Mouse (Mus musculus): Measurements from ENCODE around the gene 1500015O10Rik.

Gene 1500015O10Rik

DNA sequence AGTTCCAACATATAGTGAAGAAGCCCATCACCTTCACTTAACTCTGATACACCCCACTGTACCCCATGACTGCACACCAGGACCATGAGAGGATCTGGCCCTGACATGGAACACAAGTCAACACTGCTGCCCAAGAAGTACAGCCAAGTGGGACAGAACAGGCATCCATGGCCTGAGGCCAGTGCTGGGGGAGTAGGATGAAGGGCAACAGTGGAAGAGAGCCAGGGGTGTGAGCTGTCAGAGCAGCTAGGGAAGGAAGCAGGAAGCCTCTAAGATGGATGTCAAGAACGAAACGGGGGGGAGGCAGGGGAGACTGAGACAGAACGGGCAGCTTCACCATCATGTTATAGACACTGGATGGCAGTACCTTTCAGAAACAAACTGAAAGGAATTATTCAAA lies 45.7 kb downstream of the 1500015O10Rik start:
- no peak for DNase-seq

DNA sequence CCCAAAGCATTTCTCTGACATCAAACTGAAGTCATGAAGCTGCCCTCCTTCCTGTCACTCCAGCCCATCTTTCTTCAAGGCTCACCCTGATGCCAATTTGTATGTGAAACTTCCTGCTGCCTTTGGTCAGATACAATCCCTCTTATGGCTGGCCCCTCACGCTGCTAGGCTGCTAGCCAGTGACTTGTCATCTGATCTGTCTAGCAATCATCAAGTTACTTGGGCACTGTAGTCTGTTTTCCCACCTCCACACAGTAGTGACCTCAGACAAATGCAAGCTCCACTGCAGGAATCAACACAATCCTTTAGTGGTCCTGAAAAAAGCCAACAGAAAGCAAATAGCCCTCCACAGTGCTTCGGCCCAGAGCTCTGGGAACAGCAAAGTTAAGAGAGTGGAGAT lies 50.8 kb downstream of the 1500015O10Rik start:
- no peak for DNase-seq

DNA sequence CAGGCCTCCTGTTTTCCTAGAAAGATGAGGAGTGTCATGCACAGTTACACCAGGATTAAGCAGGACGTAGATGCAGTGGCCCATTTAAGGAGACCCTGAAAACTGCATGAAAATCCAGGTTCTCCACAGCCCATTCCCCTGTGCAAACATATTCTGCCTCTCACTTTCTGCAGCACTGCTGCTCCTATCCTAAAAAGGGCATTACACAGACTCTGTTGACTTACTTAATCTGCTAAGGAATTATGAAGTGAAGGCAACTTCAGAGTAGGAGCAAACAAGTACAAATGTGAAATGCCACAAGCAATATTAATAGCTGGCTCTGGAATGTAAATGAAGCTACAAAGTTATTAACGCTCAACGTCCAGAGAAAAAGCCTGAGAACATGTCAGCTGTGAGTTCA lies 51.3 kb downstream of the 1500015O10Rik start:
- DNase-seq, result no peak

DNA sequence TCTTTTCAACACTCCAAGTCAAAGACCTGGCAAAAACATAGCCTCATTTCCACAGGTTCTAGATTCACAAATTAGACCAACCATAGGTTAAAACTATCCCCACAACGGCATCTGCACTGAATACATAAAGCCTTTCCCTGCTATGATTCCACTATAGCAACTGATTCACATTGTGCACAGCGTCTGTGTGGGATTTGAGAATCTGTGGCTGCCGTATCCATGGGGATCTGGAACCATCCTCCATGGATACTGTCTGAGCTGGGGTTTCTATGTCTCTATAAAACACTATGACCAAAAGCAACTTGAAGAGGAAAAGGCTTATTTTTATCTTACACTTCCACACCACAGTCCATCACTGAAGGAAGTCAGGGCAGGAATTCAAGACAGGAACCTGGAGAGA lies 52.3 kb downstream of the 1500015O10Rik start:
- no peak for DNase-seq

DNA sequence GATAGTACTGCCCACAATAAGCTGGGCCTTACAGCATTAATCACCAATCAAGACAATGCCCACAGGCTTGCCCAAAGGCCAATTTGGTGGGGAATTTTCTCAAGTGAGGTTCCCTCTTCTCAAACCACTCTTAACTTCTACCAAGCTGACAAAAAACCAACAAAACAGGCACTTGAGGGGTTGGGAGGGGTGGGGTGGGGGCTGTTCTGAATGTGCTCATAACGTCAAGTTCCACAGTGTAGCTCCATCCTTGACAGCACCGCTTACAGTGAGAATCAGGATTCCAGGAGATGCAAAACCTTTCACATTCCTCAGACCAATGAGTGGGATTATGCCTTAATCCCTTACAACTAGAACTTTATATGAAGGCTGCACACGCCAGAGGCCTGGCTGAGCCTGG lies 52.8 kb downstream of the 1500015O10Rik start:
- no peak for DNase-seq

DNA sequence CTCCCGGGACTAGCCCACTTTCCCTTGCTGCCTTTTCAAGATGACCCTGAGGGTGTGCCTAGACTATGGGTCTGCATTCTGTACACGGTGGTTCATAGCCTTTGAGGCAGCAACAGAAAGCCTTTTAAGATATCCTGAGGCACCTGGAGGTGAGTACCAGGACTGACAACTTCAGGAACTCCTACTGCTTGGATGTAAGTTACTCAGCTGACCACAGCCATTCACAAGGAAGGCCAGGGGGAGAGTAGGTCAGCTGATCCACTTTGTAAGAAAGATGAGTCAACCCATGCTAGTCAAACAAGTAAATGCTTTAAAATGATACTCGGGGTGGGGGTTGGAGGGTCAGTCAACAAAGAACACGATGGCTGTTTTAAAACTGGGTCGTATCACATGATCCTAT lies 54.9 kb downstream of the 1500015O10Rik start:
- DNase-seq, result no peak

DNA sequence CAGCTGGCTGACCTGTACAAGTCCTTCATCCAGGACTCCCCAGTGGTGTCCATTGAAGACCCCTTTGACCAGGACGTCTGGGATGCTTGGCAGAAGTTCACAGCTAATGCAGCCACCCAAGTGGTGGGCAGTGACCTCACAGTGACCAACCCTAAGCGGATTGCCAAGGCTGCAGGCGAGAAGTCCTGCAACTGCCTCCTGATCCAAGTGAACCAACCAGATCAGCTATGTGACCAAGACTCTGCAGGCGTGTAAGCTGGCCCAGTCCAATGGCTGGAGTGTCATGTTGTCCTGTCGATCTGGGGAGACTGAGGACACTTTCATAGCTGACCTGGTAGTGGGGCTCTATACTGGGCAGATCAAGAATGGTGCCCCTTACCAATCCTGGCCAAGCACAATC lies 56.3 kb downstream of the 1500015O10Rik start:
- no peak for DNase-seq

DNA sequence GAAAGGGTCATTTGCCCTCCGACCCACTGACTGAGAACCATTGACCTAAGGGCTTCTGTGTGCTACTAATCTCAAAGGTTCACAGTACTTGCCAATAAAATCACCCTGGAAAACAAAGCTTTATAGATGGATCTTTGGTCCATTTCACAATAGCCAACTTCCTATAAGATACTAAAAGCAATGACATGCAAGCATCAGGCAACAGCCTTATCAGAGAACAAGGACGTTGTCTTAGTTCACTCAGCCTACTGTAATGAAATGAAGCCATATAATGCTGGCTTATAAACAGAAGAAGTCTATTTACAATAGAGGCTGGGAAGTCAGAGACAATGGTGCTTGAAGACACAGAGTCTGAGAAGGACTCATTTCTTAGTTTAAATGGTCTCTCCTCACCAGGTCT lies 59.4 kb downstream of the 1500015O10Rik start:
- DNase-seq, result no peak
